Comparison of ENCODE assay signal across 16 mouse cellular contexts in genomic region chr4:98113289-98114024, GRCm38 (mm10).
DNase-seq lines count a peak whose midpoint lies in the region; ATAC-seq and TF ChIP-seq lines count a peak whose summit lies in the region.
"Had no signal": no experiment of that assay in that cellular context is flagged by ENCODE, and none has a peak within 500 bp of the region (broad histone marks: within the 10 kb centered on the region; RNA-seq: fewer than 3 reads in every experiment).

No protein-coding gene starts in this region.

- no peak overlapping the region for H3K4me3 ChIP-seq in forebrain, embryonic 15.5 days
- no peak overlapping the region for H3K4me3 ChIP-seq in forebrain, postnatal 0 days (ENCODE audit: low read depth, low read length)
- H3K4me3 ChIP-seq in hindbrain, embryonic 14.5 days (replicated peaks; ENCODE audit: low read length), result no peak overlapping the region
- no peak overlapping the region for H3K4me3 ChIP-seq in hindbrain, embryonic 10.5 days
- H3K4me3 ChIP-seq: hindbrain, embryonic 15.5 days; left cerebral cortex, adult 2 months; neural tube, embryonic 13.5 days had no signal

- 76% methylated on average over 10 of the region's 10 CpGs for WGBS in forebrain, embryonic 15.5 days
- 70% methylated on average over 10 of the region's 10 CpGs for WGBS in forebrain, postnatal 0 days
- 80% methylated on average over 10 of the region's 10 CpGs for WGBS in hindbrain, embryonic 14.5 days
- 82% methylated on average over 10 of the region's 10 CpGs for WGBS in hindbrain, embryonic 10.5 days

- no peak for ATAC-seq in forebrain, embryonic 15.5 days (replicated peaks)
- no peak for ATAC-seq in forebrain, postnatal 0 days
- no peak for ATAC-seq in hindbrain, embryonic 14.5 days (ENCODE audit: low FRiP score)
- ATAC-seq in cerebellum, adult (ENCODE audit: insufficient number of reproducible peaks, low FRiP score, low TSS enrichment), result no peak
- ATAC-seq: liver, postnatal 0 days had no signal

- DNase-seq in forebrain, postnatal 0 days, result no peak
- no peak for DNase-seq in hindbrain, embryonic 14.5 days (ENCODE audit: low spot score)
- no peak for DNase-seq in hindbrain, embryonic 10.5 days (ENCODE audit: low spot score)
- DNase-seq in naive thymus-derived CD4-positive, alpha-beta T cell, adult 2 months (ENCODE audit: low read depth), result peak; percentile 53
- DNase-seq in cerebellum, postnatal 25 days, result no peak
- no peak for DNase-seq in retina, postnatal 1 day
- DNase-seq: adrenal gland, postnatal 36 days; kidney, adult 8-10 months; kidney, postnatal 4 days; liver, postnatal 0 days; midbrain, embryonic 14.5 days had no signal

- no peaks in the 10 kb centered on the region for H3K27me3 ChIP-seq in forebrain, embryonic 15.5 days
- H3K27me3 ChIP-seq in forebrain, postnatal 0 days (ENCODE audit: insufficient read depth, low read length), result no peaks in the 10 kb centered on the region
- H3K27me3 ChIP-seq in hindbrain, embryonic 14.5 days (ENCODE audit: control insufficient read depth, insufficient read depth, low read length), result no peaks in the 10 kb centered on the region
- H3K27me3 ChIP-seq in hindbrain, embryonic 10.5 days (ENCODE audit: insufficient read depth, poor library complexity, severe bottlenecking), result peaks cover 10% of the 10 kb centered on the region; the same call in 1 of the 2 replicates
- H3K27me3 ChIP-seq: hindbrain, embryonic 15.5 days; neural tube, embryonic 13.5 days had no signal

- H3K9me3 ChIP-seq in forebrain, embryonic 15.5 days, result no peaks in the 10 kb centered on the region
- H3K9me3 ChIP-seq in forebrain, postnatal 0 days (ENCODE audit: low read length), result no peaks in the 10 kb centered on the region
- H3K9me3 ChIP-seq in hindbrain, embryonic 14.5 days (ENCODE audit: control insufficient read depth, low read length), result no peaks in the 10 kb centered on the region
- H3K9me3 ChIP-seq in hindbrain, embryonic 10.5 days, result no peaks in the 10 kb centered on the region
- H3K9me3 ChIP-seq: hindbrain, embryonic 15.5 days; neural tube, embryonic 13.5 days had no signal

- H3K4me1 ChIP-seq in forebrain, embryonic 15.5 days, result peaks cover 26% of the 10 kb centered on the region
- peaks cover 2% of the 10 kb centered on the region; the same call in 1 of the 2 replicates for H3K4me1 ChIP-seq in forebrain, postnatal 0 days (ENCODE audit: insufficient read depth)
- peaks cover 4% of the 10 kb centered on the region for H3K4me1 ChIP-seq in hindbrain, embryonic 14.5 days (replicated peaks; ENCODE audit: control insufficient read depth, insufficient read depth, low read length)
- peaks cover 25% of the 10 kb centered on the region for H3K4me1 ChIP-seq in hindbrain, embryonic 10.5 days (replicated peaks)

- no peak overlapping the region for H3K9ac ChIP-seq in forebrain, embryonic 15.5 days (replicated peaks)
- H3K9ac ChIP-seq in forebrain, postnatal 0 days, result no peak overlapping the region
- H3K9ac ChIP-seq in hindbrain, embryonic 14.5 days, result no peak overlapping the region
- H3K9ac ChIP-seq: hindbrain, embryonic 15.5 days; liver, postnatal 0 days; neural tube, embryonic 13.5 days had no signal

- no peak overlapping the region for H3K4me2 ChIP-seq in forebrain, embryonic 15.5 days (replicated peaks)
- H3K4me2 ChIP-seq in forebrain, postnatal 0 days (ENCODE audit: low read depth), result no peak overlapping the region
- no peak overlapping the region for H3K4me2 ChIP-seq in hindbrain, embryonic 14.5 days (replicated peaks)
- H3K4me2 ChIP-seq: hindbrain, embryonic 15.5 days; neural tube, embryonic 13.5 days had no signal

- H3K27ac ChIP-seq in forebrain, embryonic 15.5 days (replicated peaks), result peak overlapping the region; percentile 40; the same call in 1 of the 2 replicates
- H3K27ac ChIP-seq in forebrain, postnatal 0 days (ENCODE audit: low read depth, low read length), result no peak overlapping the region
- H3K27ac ChIP-seq in hindbrain, embryonic 14.5 days, result peak overlapping the region; percentile 20; the same call in 1 of the 2 replicates
- H3K27ac ChIP-seq in hindbrain, embryonic 10.5 days, result no peak overlapping the region
- H3K27ac ChIP-seq: hindbrain, embryonic 15.5 days; left cerebral cortex, adult 2 months had no signal

- no peak for TF ChIP-seq CTCF in forebrain, postnatal 0 days (IDR thresholded peaks at IDR 0.05; ENCODE audit: low read depth)

- no peaks in the 10 kb centered on the region for H3K36me3 ChIP-seq in forebrain, embryonic 15.5 days
- H3K36me3 ChIP-seq in forebrain, postnatal 0 days (ENCODE audit: insufficient read depth), result no peaks in the 10 kb centered on the region
- H3K36me3 ChIP-seq in hindbrain, embryonic 14.5 days (replicated peaks; ENCODE audit: control insufficient read depth, insufficient read depth), result no peaks in the 10 kb centered on the region
- H3K36me3 ChIP-seq in hindbrain, embryonic 10.5 days, result no peaks in the 10 kb centered on the region
- H3K36me3 ChIP-seq: hindbrain, embryonic 15.5 days; neural tube, embryonic 13.5 days had no signal

Comparison
In these comparisons a context has a peak if more than half of its experiments do, and no peak if none do; other contexts are left out.
1. H3K27ac ChIP-seq: peak in forebrain, embryonic 15.5 days (single experiment) and hindbrain, embryonic 14.5 days (single experiment); none in forebrain, postnatal 0 days (single experiment) and hindbrain, embryonic 10.5 days (single experiment).